Mouse (Mus musculus) Muller cell, postnatal 12 days (primary cell): ENCODE measurements around the gene Zcchc12.

ENCODE experiments used
- DNase-seq: peaks from one replicate; pipeline ENCODE4 v3.0.0-alpha.2; 2015; ENCODE audit errors: inconsistent ontology term

Gene Zcchc12

DNA sequence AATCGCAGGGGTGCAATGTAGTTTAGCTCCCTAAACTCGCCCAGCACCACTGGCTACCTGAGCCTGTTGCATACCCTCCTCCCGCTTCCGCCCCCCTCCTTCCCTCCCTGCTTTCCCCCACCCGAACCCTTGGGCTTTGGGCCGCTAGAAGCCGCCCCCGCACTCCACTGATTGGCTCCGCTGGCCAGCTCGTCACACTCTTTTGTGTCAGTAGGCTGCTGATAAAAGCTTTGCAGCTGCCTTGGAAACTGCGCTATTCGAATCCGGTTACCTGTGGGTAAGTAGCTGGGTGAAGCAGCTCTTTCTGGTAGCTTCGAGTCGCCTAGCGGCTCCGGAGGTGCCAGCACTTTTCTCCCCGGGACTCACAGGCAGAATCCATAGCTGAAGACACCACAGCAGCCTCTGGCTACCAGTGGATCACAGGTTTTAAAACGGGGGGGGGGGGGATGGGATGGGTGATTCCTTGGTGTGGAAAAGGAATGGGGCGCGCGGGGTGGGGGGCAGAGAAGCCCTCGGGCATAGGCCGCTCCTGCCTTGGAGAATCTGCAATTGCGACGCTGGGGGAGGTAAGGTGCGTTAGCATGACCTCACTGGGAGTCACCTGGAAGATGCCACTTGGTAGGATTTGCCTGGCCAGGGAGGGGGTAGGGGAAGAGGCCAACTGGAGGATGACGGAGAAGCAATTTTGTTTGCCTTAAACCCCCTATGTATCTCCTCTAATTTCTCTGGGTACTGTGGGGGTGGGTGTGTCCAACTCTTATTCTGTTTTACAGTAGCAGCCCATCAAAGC is at the start of gene Zcchc12:
Gene Zcchc12 (plus strand): TSS at position 169 of the 790 bp plus-strand sequence.
- peak; percentile 16 for DNase-seq

DNA sequence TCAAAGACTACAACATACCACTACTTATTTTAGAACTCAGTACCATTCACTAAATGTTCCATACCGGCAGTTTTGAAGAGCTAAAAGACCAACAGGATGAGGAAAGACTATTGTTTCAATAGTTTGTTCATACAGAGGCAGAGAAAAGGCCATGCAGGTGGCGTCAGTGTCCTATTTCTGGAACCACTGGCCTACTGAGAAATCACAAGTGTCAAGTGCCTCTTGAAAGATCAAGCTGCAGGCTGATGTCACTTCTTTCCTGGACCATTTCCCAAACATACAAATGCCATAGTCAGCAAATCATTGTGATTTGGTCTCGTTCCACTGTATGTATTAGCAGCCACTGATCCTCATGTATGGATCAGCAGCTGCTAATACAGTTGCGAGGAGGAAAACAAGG is 49.0 kb upstream of the Zcchc12 start:
- DNase-seq: no peak

DNA sequence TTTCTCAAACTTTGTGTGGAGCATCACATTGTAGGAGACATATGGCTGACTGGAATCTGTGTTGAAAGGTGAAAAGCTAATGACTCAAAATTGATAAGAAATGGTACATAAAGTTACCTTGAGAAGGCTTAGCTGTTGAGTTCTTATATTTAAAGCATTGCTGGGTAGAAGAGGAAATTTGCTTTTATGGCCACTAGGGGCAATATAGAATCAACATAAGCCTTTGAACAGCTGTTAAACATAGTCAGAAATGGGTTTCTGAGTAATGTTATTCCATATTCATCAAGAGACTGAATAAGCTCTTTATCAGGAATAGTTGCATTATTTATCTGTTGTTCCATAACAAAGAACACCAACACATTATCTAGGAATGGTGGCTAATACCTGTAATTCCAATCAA is 45.6 kb upstream of the Zcchc12 start:
- no peak for DNase-seq

DNA sequence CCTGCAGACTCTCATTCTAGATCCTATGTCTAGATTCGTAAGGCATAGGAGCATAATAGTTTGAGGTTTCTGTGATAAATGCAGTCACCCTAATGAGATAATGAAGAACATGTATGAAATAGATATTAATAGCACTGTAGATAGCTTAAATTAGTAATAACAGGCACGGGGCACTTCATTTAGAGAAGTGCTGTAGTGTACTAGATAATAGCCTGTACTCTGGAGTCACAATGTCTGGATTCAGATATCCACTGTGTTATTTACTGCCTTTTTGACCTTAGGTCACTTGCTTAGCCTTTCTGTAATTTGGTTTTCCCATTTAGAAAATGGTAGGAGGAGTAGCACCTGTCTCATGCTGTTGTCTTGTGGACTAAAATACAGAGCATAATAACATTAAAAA is 39.0 kb upstream of the Zcchc12 start:
- no peak for DNase-seq

DNA sequence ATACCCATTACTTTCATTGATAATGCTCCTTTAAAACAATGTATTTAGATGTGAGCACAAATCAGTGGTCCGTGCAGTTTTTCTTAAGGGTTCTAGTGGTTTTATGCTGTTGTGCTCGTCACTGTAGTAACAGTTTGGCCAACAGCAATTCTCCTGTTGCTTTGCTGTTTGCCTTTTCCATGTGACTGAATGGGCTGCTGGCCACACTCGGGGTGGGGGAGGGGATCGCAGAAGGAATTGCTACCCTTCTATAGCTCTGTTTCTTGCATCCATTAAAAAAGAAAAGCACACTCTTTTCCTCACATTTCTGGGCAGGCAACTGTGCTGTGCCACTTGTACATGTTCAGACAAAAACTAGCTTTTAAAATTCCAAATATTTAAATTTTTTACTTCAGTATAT is 34.1 kb upstream of the Zcchc12 start:
- no peak for DNase-seq

DNA sequence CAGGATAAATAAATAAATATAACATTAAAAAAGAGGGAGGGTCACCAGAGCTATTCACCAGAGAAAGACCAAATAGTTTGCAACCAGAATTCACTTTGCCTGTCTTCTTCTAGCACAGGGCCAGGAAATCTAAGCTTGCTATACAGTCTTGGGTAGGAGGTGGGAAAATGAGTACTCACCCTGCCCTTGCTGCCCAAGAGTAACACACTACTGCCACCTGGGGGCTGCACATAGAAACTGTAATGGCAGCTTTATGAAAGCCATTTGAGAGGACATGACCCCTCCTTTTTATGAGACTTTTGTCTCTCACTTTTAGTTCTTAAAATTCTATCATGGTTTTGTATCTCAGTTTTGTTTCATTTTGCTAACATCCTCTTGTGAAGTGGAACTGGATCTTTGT is 12.1 kb upstream of the Zcchc12 start:
- peak; percentile 16 for DNase-seq

DNA sequence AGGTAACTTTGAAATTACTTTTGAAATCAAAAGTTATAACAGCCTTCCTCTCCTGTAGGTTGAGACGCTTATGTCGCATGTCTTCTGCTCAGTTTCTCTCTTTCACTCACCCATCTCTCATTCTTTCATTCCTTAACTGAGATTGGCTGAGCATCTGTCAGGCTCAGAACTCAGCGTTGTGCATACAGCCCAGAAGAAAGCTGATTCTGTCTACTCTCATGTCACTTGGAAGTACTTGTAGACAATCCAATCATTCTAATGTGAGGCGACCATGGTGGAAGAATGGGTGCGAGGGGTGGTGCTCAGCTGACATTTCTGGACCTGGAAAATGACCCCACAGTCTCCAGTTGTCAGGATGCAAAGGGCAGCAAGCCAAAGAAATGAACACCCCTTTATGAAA is 9.7 kb upstream of the Zcchc12 start:
- no peak for DNase-seq

DNA sequence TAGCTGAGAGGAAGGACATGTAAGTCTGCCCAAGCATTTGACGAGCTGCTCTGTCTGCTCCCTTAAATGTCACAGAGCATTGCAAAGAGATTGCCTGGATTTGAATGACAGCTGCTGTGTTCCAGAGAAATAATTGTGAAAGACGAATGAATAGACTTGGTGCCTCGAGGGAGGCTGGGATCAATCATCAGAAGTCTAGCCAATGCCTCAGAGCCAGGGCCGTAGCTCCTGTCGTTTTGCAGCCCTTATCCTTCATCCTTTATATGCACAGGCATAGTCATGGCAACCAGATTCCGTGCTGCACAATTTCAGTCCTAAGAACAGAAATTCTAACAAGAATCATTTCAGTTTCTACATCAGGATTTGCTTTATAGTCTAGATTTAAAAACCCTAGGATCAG is 9.3 kb upstream of the Zcchc12 start:
- DNase-seq: no peak

DNA sequence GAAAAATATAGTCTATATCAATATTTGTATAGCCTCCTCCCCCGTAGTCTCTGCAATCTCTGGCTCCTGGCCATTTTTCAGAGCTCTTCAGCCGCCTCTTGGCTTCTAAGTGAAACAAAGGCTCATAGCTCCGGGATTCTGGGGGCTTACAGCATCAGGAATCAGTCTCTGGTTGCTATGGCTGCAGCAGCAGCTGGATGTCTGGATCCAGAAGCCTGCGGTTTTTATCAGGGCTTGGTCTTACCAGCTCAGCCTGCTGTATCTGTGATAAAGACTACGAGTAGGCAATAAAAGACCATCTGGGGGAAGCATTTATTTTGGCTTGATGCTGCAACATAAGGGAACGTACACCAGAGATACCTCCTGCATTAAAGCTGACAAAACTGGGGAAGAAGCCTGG is 1.8 kb upstream of the Zcchc12 start:
- no peak for DNase-seq

DNA sequence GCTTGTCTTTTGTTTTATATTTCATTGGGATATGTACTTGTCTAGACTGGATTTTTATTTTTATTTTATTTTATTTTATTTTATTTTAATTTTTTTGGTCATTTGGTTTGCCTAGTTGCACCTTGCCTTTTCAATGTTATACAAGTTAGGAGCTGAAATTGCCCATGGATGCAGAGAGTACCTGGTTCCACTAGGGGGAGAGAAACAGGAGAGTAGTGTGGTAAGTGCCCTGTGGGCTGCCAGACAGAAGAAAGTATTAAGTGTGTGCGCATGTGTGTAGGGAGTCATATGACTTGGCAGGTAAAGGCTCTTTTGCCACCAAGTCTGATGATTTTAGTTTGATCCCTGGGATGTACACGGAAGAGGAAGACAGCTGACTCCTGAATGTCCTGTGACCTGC is 13.8 kb downstream of the Zcchc12 start:
- DNase-seq: no peak

DNA sequence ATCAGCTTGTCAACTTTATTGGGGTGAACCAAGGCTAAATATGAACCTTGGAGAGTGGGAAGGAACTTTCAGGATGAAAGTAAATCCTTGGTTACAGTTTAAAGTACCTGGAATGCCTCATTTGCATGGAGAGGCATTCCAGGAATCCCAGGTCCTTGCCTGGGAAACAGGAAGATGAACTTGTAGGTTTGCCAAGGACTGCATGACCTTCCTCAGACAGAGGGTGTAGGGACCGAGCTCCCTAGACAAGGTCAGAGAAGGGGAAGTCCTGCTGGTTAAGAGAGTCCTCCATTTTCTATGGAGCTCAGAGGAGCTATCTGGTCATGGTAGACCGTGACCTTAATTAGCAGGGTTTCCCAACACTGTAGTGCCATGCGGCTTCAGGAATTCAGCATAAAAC is 15.5 kb downstream of the Zcchc12 start:
- no peak for DNase-seq

DNA sequence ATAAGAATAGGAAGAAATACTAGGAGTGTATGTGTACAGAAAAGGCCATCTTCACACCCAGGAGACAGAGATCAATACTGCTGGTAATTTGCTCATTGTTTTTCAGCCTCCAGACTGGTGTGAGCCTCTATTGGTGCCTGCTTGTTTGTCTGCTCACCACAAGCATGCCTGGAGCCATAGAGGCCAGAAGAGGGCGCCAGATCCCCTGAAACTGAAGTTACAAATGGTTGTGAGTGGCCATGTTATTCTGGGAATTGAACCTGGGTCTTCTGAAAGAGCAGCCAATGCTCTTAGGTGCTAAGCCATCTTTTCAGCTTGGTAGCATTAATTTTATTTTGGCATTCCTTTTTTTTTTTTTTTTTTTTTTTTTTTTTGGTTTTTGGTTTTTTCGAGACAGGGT is 25.7 kb downstream of the Zcchc12 start:
- DNase-seq: no peak

DNA sequence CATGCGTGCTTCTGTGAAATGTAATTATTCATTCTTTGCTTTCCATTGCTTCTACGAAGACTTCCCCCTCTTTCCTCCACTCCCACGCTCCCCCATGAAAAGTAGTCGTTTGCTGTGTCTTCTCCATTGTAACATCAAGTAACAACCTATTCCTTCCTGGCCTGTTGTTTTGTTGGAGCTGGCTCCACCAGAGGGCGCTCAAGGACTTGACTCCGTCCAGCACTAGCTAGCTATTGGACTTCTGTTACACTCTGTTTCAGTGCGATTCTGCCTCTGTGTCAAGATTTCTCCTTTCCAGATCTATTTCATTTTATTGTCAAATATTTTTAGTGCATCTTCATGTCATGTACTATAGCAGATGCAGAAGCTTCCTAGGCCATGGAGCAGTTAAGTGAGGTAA is 30.1 kb downstream of the Zcchc12 start:
- peak; percentile 25 for DNase-seq

DNA sequence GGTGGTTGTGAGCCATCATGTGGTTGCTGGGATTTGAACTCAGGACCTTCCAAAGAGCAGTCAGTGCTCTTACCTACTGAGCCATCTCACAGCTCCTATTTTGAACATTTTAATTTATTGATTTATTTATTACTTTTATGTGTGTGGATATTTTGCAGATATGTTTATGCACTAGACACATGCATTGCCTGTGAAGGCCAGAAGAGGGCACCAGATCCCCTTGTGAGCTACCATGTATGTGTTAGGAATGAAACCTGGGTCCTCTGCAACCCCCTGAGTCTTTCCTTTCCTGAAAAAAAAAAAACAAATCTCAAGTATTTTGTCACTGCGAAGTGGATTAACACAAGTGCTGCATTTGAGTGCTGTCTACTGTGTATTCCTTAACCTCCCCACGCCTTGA is 30.9 kb downstream of the Zcchc12 start:
- peak; percentile 32 for DNase-seq

DNA sequence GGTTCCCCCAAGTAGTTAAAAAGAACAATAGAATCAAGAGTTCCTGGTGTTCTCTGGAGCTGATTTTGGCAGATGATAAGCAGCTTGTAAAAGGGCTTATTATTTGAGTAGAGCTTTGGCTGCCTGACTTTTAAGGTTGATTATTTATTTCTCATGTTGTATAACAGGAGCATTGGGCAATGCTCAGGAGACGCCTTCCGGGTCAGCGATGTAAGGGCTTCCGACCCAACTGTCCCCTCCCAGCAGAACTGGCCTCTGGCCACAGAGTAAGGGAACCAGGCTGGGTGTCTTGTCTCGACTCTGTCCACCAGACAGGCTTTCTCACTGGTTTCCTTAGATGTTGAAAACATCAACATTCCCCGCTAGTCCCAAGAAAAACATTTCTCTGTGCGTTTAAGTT is 33.2 kb downstream of the Zcchc12 start:
- no peak for DNase-seq

DNA sequence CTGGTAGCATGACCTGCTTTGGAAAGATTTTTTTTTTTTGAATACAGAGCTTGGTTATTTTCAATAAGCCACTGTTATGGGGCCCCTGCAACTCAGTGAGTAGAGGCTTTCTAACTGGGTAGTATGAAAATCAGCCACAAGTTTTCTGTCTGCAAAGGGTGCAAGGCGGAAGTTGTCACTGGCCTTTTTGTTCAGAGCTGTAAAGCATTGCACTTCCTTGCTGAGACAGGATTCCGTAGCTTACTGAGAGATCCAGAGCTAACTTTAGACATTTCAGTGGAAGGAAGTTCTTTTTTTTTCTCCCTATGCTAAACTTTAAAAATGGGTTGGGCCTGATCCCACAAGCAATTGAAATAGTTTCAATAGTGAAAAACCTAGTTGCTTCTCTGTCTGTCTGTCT is 33.6 kb downstream of the Zcchc12 start:
- DNase-seq: no peak

DNA sequence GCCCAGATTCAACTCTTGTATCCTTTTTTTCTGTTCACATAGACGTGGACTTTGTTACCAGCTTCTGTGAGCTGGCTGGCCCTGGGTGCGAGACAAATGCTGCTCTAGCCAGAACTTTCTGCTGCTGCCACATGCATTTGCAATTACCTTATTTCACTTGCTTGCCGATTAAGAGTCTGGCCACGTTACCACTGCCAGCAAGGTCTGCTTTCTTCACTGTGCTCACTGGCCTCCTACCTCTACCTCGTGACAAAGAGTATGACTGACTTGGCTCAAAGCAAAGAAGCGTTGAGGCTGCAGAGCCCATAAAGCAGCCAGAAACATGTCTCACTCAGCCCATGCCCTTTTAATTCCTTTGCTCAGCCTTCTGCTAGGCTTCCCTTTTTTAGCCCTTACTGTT is 39.9 kb downstream of the Zcchc12 start:
- no peak for DNase-seq
